Mouse (Mus musculus): Measurements from ENCODE around the gene Tspan10.
A peak's percentile ranks its signal among the peaks of the same experiment; 100 is the strongest.

Gene Tspan10

GRCm38 (mm10) chr11:120492024-120492877, 49.8 kb downstream of the Tspan10 start:
- peak in 1 of 2 experiments; percentile 53 for DNase-seq (ENCODE audit: low spot score in 2 of 2)

DNA sequence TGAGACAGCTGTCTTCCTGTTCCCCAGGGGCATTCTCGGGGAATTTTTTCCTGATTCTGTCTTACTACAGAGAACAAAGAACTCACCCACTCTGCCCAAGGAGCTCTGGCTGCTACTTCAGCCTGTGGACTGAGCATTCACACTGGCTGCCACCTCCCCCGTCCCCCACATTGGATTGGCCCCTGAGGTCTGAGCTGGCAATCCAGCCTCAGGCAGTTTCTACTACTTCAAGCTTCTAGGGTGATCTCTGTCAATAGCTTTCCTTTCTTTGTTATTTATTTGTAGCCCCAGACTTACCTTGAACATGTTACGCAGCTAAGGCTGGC, 50.4 kb downstream of the Tspan10 start:
- DNase-seq (ENCODE audit: low spot score in 2 of 2), result no peak

DNA sequence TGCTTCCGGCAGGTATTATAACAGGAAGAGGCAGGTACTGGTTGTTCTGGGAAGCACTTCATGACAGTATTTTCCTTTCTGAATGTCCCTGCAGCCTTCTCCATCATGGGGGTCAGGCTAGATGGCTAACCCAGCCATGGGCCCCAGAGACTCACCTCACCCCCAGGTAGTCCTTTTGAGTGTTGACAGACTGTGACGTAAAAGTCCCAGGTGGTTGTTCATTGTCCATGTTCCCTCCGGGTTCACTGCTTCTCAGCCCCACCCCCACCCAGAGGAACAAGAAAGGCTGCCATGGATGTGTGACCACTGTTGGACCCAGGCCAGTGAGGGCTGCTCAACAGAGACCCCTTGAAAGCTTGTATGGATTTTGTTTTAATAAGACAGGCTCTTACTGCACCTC, 50.9 kb downstream of the Tspan10 start:
- no peak for DNase-seq (ENCODE audit: low spot score in 2 of 2)

DNA sequence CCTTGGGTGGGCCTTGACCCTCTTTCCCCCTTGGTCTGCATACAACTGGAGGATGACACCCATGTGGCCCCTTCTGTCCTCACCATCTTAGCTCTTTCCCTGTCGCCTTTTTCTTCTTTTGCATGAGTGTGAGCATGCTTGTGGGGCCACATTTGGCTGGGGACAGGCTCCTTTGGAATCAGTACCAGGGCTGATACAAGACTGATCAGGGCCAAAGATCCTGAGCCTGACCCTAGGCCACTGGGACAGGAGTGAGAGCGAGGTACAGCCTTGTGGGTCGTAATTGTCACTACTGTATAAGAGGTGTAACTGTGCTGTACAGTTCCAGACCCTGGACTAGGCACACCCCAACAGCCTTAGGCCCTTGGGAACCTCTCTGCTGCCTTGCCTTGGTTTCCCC, 51.5 kb downstream of the Tspan10 start:
- DNase-seq (ENCODE audit: low spot score in 2 of 2), result no peak

All from spleen, postnatal 4 days (tissue).